Mouse (Mus musculus): ENCODE results near the gene Speer2.
A peak's percentile ranks its signal among the peaks of the same experiment; 100 is the strongest.

DNA sequence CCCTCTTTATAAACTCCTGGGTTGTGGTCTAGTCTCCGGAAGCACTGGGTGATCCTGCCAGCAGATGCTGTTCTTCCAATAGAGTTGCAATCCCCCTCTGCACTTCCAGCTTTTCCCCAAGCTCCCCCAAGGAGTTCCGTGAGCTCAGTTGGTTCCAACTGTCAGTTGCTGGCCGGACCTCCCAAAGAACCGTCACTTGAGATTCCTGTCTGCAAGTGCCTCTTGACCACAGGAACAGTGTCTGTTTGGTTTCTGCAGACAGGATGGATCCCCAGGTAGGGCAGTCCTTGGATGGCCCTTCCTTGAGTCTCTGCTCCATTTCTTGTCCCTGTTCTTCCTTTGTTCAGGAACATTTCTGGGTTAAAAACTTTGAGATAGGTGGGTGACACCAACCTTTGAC lies at the start of gene Speer2:
- TF ChIP-seq CTCF (IDR thresholded peaks at IDR 0.05; ENCODE audit: control insufficient read depth, insufficient read depth, insufficient replicate concordance, low read depth, low read length) = no peak
- TF ChIP-seq POLR2A (IDR thresholded peaks at IDR 0.05; ENCODE audit: control insufficient read depth, low read depth, low read length) = 0 out of 2 replicates have a peak, but pooled peaks have one; percentile 43

Data from testis, adult 2 months (tissue).